Mouse (Mus musculus) forebrain, embryonic 13.5 days (tissue): ENCODE data around the gene Tnr. TPM values are rescaled to one million over a fixed set of nuclear protein-coding genes. Genes with fewer than 3 reads are reported as not detected.

Experiments used
- ATAC-seq: fragments of 200-750 bp; cut with Nextera tagmentation; 2 replicates; pipeline ENCODE4 v1.8.0; 2017
- H3K27ac ChIP-seq: fragments of 300-500 bp; sonication (generic); 2 replicates; pipeline ENCODE4 v1.5.1; 2015; ENCODE audit warnings: inconsistent platforms, mild to moderate bottlenecking, moderate library complexity
- H3K27me3 ChIP-seq: fragments of 300-500 bp; sonication (generic); 2 replicates; pipeline ENCODE4 v1.6.1; 2015; ENCODE audit warnings: mild to moderate bottlenecking, inconsistent platforms
- H3K36me3 ChIP-seq: fragments of 300-500 bp; sonication (generic); 2 replicates; pipeline ENCODE4 v1.6.1; 2015; ENCODE audit warnings: mild to moderate bottlenecking, inconsistent platforms; ENCODE audit not compliant: poor library complexity, severe bottlenecking
- H3K4me1 ChIP-seq: fragments of 300-500 bp; sonication (generic); 2 replicates; pipeline ENCODE4 v1.6.1; 2015; ENCODE audit warnings: inconsistent platforms
- H3K4me2 ChIP-seq: fragments of 300-500 bp; sonication (generic); 2 replicates; pipeline ENCODE4 v1.6.1; 2015; ENCODE audit warnings: inconsistent platforms, mild to moderate bottlenecking, moderate library complexity
- H3K4me3 ChIP-seq: fragments of 300-500 bp; sonication (generic); 2 replicates; pipeline ENCODE4 v1.5.1; 2015; ENCODE audit warnings: mild to moderate bottlenecking, inconsistent platforms
- H3K9ac ChIP-seq: fragments of 300-500 bp; sonication (generic); 2 replicates; pipeline ENCODE4 v1.6.1; 2015; ENCODE audit warnings: mild to moderate bottlenecking, inconsistent platforms
- H3K9me3 ChIP-seq: fragments of 300-500 bp; sonication (generic); replicated peaks from 2 replicates; pipeline ENCODE4 v1.6.1; 2016; ENCODE audit warnings: inconsistent platforms
- WGBS: fragments of 180-500 bp; shearing (Covaris S2); methylation state at CpG from one replicate; pipeline ENCODE4 v1.1.7; 2015; 5-methylcytosine and 5-hydroxymethylcytosine counted together
- polyA plus RNA-seq: library from polyadenylated mRNA; unstranded; fragments of >200 nt; fragmentation: Nextera tagmentation; extraction: Ambion mirVana; gene quantifications from 2 replicates; pipeline ENCODE4 v1.2.1, GENCODE M21; 2015

The Tnr gene
- polyA plus RNA-seq, 1 experiment from 2014 or later, result 1.6 TPM

GRCm38 (mm10) chr1:159686476-159687231 is 163.1 kb downstream of the Tnr start:
- Histone ChIP-seq H3K27ac (peak overlapping the region; percentile 70), H3K9ac (no peak overlapping the region), H3K4me3 (no peak overlapping the region), H3K9me3 (no peaks in the 10 kb centered on the region), H3K36me3 (no peaks in the 10 kb centered on the region), H3K4me1 (peaks cover 16% of the 10 kb centered on the region), H3K27me3 (no peaks in the 10 kb centered on the region), H3K4me2 (peak overlapping the region; percentile 27)
- peak; percentile 92 for ATAC-seq
- 36% methylated on average over 9 of the region's 9 CpGs for WGBS

GRCm38 (mm10) chr1:159696717-159697116 is 173.1 kb downstream of the Tnr start:
- no peaks in the 10 kb centered on the region for H3K27me3 ChIP-seq
- no peak overlapping the region for H3K4me3 ChIP-seq
- no peaks in the 10 kb centered on the region for H3K36me3 ChIP-seq
- no peak overlapping the region for H3K4me2 ChIP-seq
- no peaks in the 10 kb centered on the region for H3K9me3 ChIP-seq
- H3K9ac ChIP-seq, result no peak overlapping the region
- WGBS, result 34% methylated on average over 4 of the region's 4 CpGs
- ATAC-seq, result no peak
- H3K27ac ChIP-seq, result no peak overlapping the region
- H3K4me1 ChIP-seq, result no peaks in the 10 kb centered on the region

GRCm38 (mm10) chr1:159702038-159702437 is 178.5 kb downstream of the Tnr start:
- no peaks in the 10 kb centered on the region for H3K27me3 ChIP-seq

GRCm38 (mm10) chr1:159704925-159705324 is 181.4 kb downstream of the Tnr start:
- ATAC-seq, result no peak
- no peaks in the 10 kb centered on the region for H3K36me3 ChIP-seq
- H3K4me2 ChIP-seq, result no peak overlapping the region
- no peaks in the 10 kb centered on the region for H3K4me1 ChIP-seq
- no peaks in the 10 kb centered on the region for H3K27me3 ChIP-seq
- H3K9ac ChIP-seq, result no peak overlapping the region
- H3K27ac ChIP-seq, result no peak overlapping the region
- H3K9me3 ChIP-seq, result no peaks in the 10 kb centered on the region
- no peak overlapping the region for H3K4me3 ChIP-seq
- 87% methylated on average over 3 of the region's 3 CpGs for WGBS

More at GRCm38 (mm10) chr1:159702038-159702437, 178.5 kb downstream of the Tnr start:
- Histone ChIP-seq H3K4me3 (no peak overlapping the region), H3K9me3 (no peaks in the 10 kb centered on the region), H3K9ac (no peak overlapping the region), H3K36me3 (no peaks in the 10 kb centered on the region), H3K4me2 (no peak overlapping the region), H3K4me1 (no peaks in the 10 kb centered on the region), H3K27ac (no peak overlapping the region)
- WGBS, result 88% methylated on average over 9 of the region's 9 CpGs
- no peak for ATAC-seq

- no peaks in the 10 kb centered on the region for H3K4me1 ChIP-seq
- no peaks in the 10 kb centered on the region for H3K36me3 ChIP-seq
- no peak overlapping the region for H3K27ac ChIP-seq
- 88% methylated on average over 1 of the region's 1 CpGs for WGBS
- no peak overlapping the region for H3K9ac ChIP-seq
- H3K4me3 ChIP-seq, result no peak overlapping the region
- H3K27me3 ChIP-seq, result no peaks in the 10 kb centered on the region
- ATAC-seq, result no peak
- H3K9me3 ChIP-seq, result no peaks in the 10 kb centered on the region
- H3K4me2 ChIP-seq, result no peak overlapping the region
Observed at GRCm38 (mm10) chr1:159716301-159716700, 192.7 kb downstream of the Tnr start.

- Histone ChIP-seq H3K4me1 (no peaks in the 10 kb centered on the region), H3K9me3 (no peaks in the 10 kb centered on the region), H3K4me2 (no peak overlapping the region), H3K36me3 (no peaks in the 10 kb centered on the region), H3K27ac (no peak overlapping the region), H3K4me3 (no peak overlapping the region), H3K27me3 (no peaks in the 10 kb centered on the region), H3K9ac (no peak overlapping the region)
- 85% methylated on average over 9 of the region's 9 CpGs for WGBS
- peak; percentile 19; the same call in 1 of the 2 replicates for ATAC-seq
Observed at GRCm38 (mm10) chr1:159717016-159717415, 193.4 kb downstream of the Tnr start.

GRCm38 (mm10) chr1:159723733-159724132 is 200.2 kb downstream of the Tnr start:
- H3K9me3 ChIP-seq, result no peaks in the 10 kb centered on the region
- H3K27ac ChIP-seq, result no peak overlapping the region
- H3K9ac ChIP-seq, result no peak overlapping the region
- H3K27me3 ChIP-seq, result no peaks in the 10 kb centered on the region
- no peak overlapping the region for H3K4me2 ChIP-seq
- WGBS, result 86% methylated on average over 5 of the region's 5 CpGs
- no peak for ATAC-seq
- no peaks in the 10 kb centered on the region for H3K36me3 ChIP-seq
- H3K4me3 ChIP-seq, result no peak overlapping the region
- no peaks in the 10 kb centered on the region for H3K4me1 ChIP-seq

GRCm38 (mm10) chr1:159729270-159729669 is 205.7 kb downstream of the Tnr start:
- Histone ChIP-seq H3K4me1 (no peaks in the 10 kb centered on the region), H3K9ac (no peak overlapping the region), H3K27me3 (no peaks in the 10 kb centered on the region), H3K4me2 (no peak overlapping the region), H3K9me3 (no peaks in the 10 kb centered on the region), H3K27ac (no peak overlapping the region), H3K36me3 (no peaks in the 10 kb centered on the region), H3K4me3 (no peak overlapping the region)
- ATAC-seq, result no peak
- WGBS, result 94% methylated on average over 6 of the region's 6 CpGs

- Histone ChIP-seq H3K4me1 (no peaks in the 10 kb centered on the region), H3K27me3 (no peaks in the 10 kb centered on the region), H3K4me2 (no peak overlapping the region), H3K36me3 (no peaks in the 10 kb centered on the region), H3K27ac (no peak overlapping the region), H3K9ac (no peak overlapping the region), H3K9me3 (no peaks in the 10 kb centered on the region), H3K4me3 (no peak overlapping the region)
- WGBS, result 55% methylated on average over 4 of the region's 4 CpGs
- no peak for ATAC-seq
Observed at GRCm38 (mm10) chr1:159730826-159731225, 207.3 kb downstream of the Tnr start.

- no peak overlapping the region for H3K9ac ChIP-seq
- 89% methylated on average over 3 of the region's 3 CpGs for WGBS
Observed at GRCm38 (mm10) chr1:159735099-159735498, 211.5 kb downstream of the Tnr start.

GRCm38 (mm10) chr1:159739478-159739877 is 215.9 kb downstream of the Tnr start:
- no peak for ATAC-seq
- H3K9ac ChIP-seq, result no peak overlapping the region
- H3K4me2 ChIP-seq, result no peak overlapping the region
- WGBS, result 72% methylated on average over 3 of the region's 3 CpGs
- H3K36me3 ChIP-seq, result no peaks in the 10 kb centered on the region
- peaks cover 17% of the 10 kb centered on the region for H3K4me1 ChIP-seq
- no peak overlapping the region for H3K27ac ChIP-seq
- H3K9me3 ChIP-seq, result no peaks in the 10 kb centered on the region
- H3K27me3 ChIP-seq, result no peaks in the 10 kb centered on the region
- no peak overlapping the region for H3K4me3 ChIP-seq

More at GRCm38 (mm10) chr1:159735099-159735498, 211.5 kb downstream of the Tnr start:
- H3K4me2 ChIP-seq, result no peak overlapping the region
- H3K36me3 ChIP-seq, result no peaks in the 10 kb centered on the region
- no peak for ATAC-seq
- no peaks in the 10 kb centered on the region for H3K9me3 ChIP-seq
- H3K4me3 ChIP-seq, result no peak overlapping the region
- no peaks in the 10 kb centered on the region for H3K4me1 ChIP-seq
- no peaks in the 10 kb centered on the region for H3K27me3 ChIP-seq
- H3K27ac ChIP-seq, result no peak overlapping the region

- H3K36me3 ChIP-seq, result no peaks in the 10 kb centered on the region
- no peaks in the 10 kb centered on the region for H3K9me3 ChIP-seq
- WGBS, result 40% methylated on average over 3 of the region's 3 CpGs
- H3K27ac ChIP-seq, result no peak overlapping the region
- no peak overlapping the region for H3K4me3 ChIP-seq
- no peaks in the 10 kb centered on the region for H3K27me3 ChIP-seq
- H3K4me2 ChIP-seq, result no peak overlapping the region
- peaks cover 17% of the 10 kb centered on the region for H3K4me1 ChIP-seq
- ATAC-seq, result peak; percentile 70
- no peak overlapping the region for H3K9ac ChIP-seq
Observed at GRCm38 (mm10) chr1:159741237-159742002, 217.9 kb downstream of the Tnr start.
